7 mouse cellular contexts compared by ENCODE assay signal in the genomic region with DNA sequence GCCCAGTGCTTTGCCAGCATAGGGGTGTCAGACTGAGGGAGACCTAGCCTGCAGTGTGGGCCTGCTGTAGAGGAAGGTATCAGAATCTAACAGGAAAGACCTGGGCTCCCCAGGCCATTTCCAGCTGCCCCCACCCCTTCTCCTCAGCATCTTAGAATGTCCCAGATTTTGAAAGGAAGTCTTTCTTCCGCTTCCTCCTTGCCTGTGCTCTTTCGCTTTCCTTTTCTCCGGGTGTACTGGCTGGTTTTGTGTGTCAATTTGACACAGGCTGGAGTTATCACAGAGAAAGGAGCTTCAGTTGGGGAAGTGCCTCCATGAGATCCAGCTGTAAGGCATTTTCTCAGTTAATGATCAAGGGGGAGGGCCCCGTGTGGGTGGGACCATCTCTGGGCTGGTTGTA. TPM values are rescaled to one million over a fixed set of nuclear protein-coding genes. Genes with fewer than 3 reads are reported as not detected.
DNase-seq lines count a peak whose midpoint lies in the region; ATAC-seq lines count a peak whose summit lies in the region.
"Not testable (repeated sequence)": the region's sequence is repeated elsewhere in the genome, so short reads cannot be mapped to it uniquely, and the experiment has no call there.

No protein-coding gene starts in this region.

- peak overlapping the region; percentile 2; the same call in 1 of the 2 replicates for H3K4me3 ChIP-seq in brown adipose tissue, adult 24 weeks (ENCODE audit: insufficient read depth, low read depth, low read length)
- H3K4me3 ChIP-seq in macrophage (ENCODE audit: inconsistent target) = peak overlapping the region; percentile 5; the same call in 1 of the 2 replicates

- WGBS in macrophage (ENCODE audit: missing documents) = 7% methylated on average over 4 of the region's 4 CpGs

- DNase-seq in heart, adult 18-20 months = peak; percentile 39 to 61
- peak; percentile 28 for DNase-seq in kidney, postnatal 10 days

- H3K27ac ChIP-seq in brown adipose tissue, adult 24 weeks (replicated peaks; ENCODE audit: low read depth, low read length) = peak overlapping the region; percentile 74
- H3K27ac ChIP-seq in macrophage = peak overlapping the region; percentile 58

- H3K4me1 ChIP-seq in brown adipose tissue, adult 24 weeks (ENCODE audit: control insufficient read depth, insufficient read depth, insufficient read length, low read length) = peaks cover 34% of the 10 kb centered on the region

- not testable (repeated sequence) for H3K36me3 ChIP-seq in macrophage (ENCODE audit: inconsistent target)

- peaks cover 49% of the 10 kb centered on the region for H3K79me2 ChIP-seq in macrophage (ENCODE audit: inconsistent target)

- ATAC-seq in CD4-positive, CD25-positive, alpha-beta regulatory T cell, adult 4 months = peak; percentile 70
- peak; percentile 30 to 38; a peak in 1 of 4 replicates for ATAC-seq in hematopoietic stem cell, adult 5-6 weeks (replicated peaks in 1 of 2; ENCODE audit: insufficient read depth in 1 of 2, low FRiP score in 2 of 2, low TSS enrichment in 1 of 2, low read depth in 1 of 2, poor library complexity in 2 of 2, severe bottlenecking in 2 of 2)
- ATAC-seq in neutrophil, adult 5-6 weeks (ENCODE audit: extremely low read depth, insufficient number of reproducible peaks, low FRiP score, poor library complexity, severe bottlenecking) = peak; percentile 38

RNA-seq across cellular contexts. Expression of a gene that starts 4.0 kb away (rescaled TPM):
- polyA plus RNA-seq in CD4-positive, CD25-positive, alpha-beta regulatory T cell, adult 4 months (2017; shearing (Covaris generic)) = 1 to 10 TPM in 1 of 2 experiments, under 1 TPM in 1; 0.83 to 2.4 TPM
- 0.24 and 0.58 TPM in 2 replicates for polyA plus RNA-seq in brown adipose tissue, adult 24 weeks (2012; ENCODE audit: insufficient read depth, insufficient read length, missing spikeins)
- 1 to 10 TPM; 1.0 to 1.4 TPM for total RNA-seq in heart, adult 18-20 months (2021)
- total RNA-seq in hematopoietic stem cell, adult 5-6 weeks (2017) = 0.94 and 1.1 TPM in 2 replicates
- 100 to 1,000 TPM in 17 of 26 experiments, 10 to 100 TPM in 9; 26.8 to 294 (median 136) TPM for total RNA-seq in macrophage (2018; cell fraction: chromatin; rRNA removed)
- total RNA-seq in macrophage (2018; cell fraction: cytosol; rRNA removed) = 10 to 100 TPM in 14 of 26 experiments, 1 to 10 TPM in 12; 3.3 to 31.6 (median 11.4) TPM
- 100 to 1,000 TPM in 10 of 26 experiments, 10 to 100 TPM in 16; 17.1 to 234 (median 86.3) TPM for total RNA-seq in macrophage (2018; cell fraction: nucleus; rRNA removed)
- polyA plus RNA-seq in macrophage (2018) = 2.4 to 4.6 TPM (median 2.9 TPM) in 3 replicates
- 7.9 and 11.3 TPM in 2 replicates for total RNA-seq in neutrophil, adult 5-6 weeks (2017)

RNA-seq across cellular contexts. Expression of a gene that starts 15.2 kb away (rescaled TPM):
- polyA plus RNA-seq in CD4-positive, CD25-positive, alpha-beta regulatory T cell, adult 4 months (2017; shearing (Covaris generic)) = 10 to 100 TPM; 15.0 to 16.8 TPM
- polyA plus RNA-seq in brown adipose tissue, adult 24 weeks (2012; ENCODE audit: insufficient read depth, insufficient read length, missing spikeins) = 1.2 and 1.9 TPM in 2 replicates
- total RNA-seq in heart, adult 18-20 months (2021) = 1 to 10 TPM; 1.1 to 3.0 TPM
- 12.2 and 13.9 TPM in 2 replicates for total RNA-seq in hematopoietic stem cell, adult 5-6 weeks (2017)
- total RNA-seq in macrophage (2018; cell fraction: chromatin; rRNA removed) = 100 to 1,000 TPM in 18 of 26 experiments, 10 to 100 TPM in 8; 59.2 to 205 (median 116) TPM
- 100 to 1,000 TPM in 8 of 26 experiments, 10 to 100 TPM in 18; 61.2 to 130 (median 81.0) TPM for total RNA-seq in macrophage (2018; cell fraction: cytosol; rRNA removed)
- total RNA-seq in macrophage (2018; cell fraction: nucleus; rRNA removed) = 100 to 1,000 TPM in 16 of 26 experiments, 10 to 100 TPM in 10; 69.4 to 210 (median 108) TPM
- polyA plus RNA-seq in macrophage (2018) = 46.2 to 58.6 TPM (median 53.5 TPM) in 3 replicates
- total RNA-seq in neutrophil, adult 5-6 weeks (2017) = 118 and 128 TPM in 2 replicates

RNA-seq across cellular contexts. Expression of a gene that starts 45.7 kb away (rescaled TPM):
- 100 to 1,000 TPM; 108 to 125 TPM for polyA plus RNA-seq in CD4-positive, CD25-positive, alpha-beta regulatory T cell, adult 4 months (2017; shearing (Covaris generic))
- polyA plus RNA-seq in brown adipose tissue, adult 24 weeks (2012; ENCODE audit: insufficient read depth, insufficient read length, missing spikeins) = 8.1 and 8.9 TPM in 2 replicates
- total RNA-seq in heart, adult 18-20 months (2021) = 10 to 100 TPM; 25.6 to 28.4 TPM
- total RNA-seq in hematopoietic stem cell, adult 5-6 weeks (2017) = 58.4 and 59.1 TPM in 2 replicates
- total RNA-seq in macrophage (2018; cell fraction: chromatin; rRNA removed) = 100 to 1,000 TPM in 10 of 26 experiments, 10 to 100 TPM in 16; 36.7 to 122 (median 88.6) TPM
- 10 to 100 TPM; 24.5 to 41.6 (median 32.2) TPM for total RNA-seq in macrophage (2018; cell fraction: cytosol; rRNA removed)
- 100 to 1,000 TPM in 2 of 26 experiments, 10 to 100 TPM in 24; 30.1 to 117 (median 61.3) TPM for total RNA-seq in macrophage (2018; cell fraction: nucleus; rRNA removed)
- polyA plus RNA-seq in macrophage (2018) = 15.8 to 23.3 TPM (median 18.4 TPM) in 3 replicates
- 124 and 139 TPM in 2 replicates for total RNA-seq in neutrophil, adult 5-6 weeks (2017)

Comparison
In these comparisons a context has a peak if more than half of its experiments do, and no peak if none do; other contexts are left out.
1. Peak in every context shown above with its lines: DNase-seq, ATAC-seq, H3K4me3 ChIP-seq and H3K27ac ChIP-seq.